Mouse (Mus musculus) stomach, postnatal 0 days (tissue): ENCODE measurements around the gene Nr1i2. TPM values are rescaled to one million over a fixed set of nuclear protein-coding genes. Genes with fewer than 3 reads are reported as not detected.
"Not testable (repeated sequence)": the region's sequence is repeated elsewhere in the genome, so short reads cannot be mapped to it uniquely, and the experiment has no call there.

Experiments
- ATAC-seq: fragments of 200-750 bp; cut with Nextera tagmentation; 2 replicates; pipeline ENCODE4 v1.8.0; 2017; ENCODE audit not compliant: low FRiP score, low TSS enrichment
- DNase-seq: peaks from one replicate; pipeline ENCODE4 v3.0.0-alpha.2; 2016; ENCODE audit warnings: low spot score
- H3K27ac ChIP-seq: fragments of 300-500 bp; sonication (generic); replicated peaks from 2 replicates; pipeline ENCODE4 v1.5.1; 2014; ENCODE audit warnings: mild to moderate bottlenecking, control low read depth
- H3K27me3 ChIP-seq: fragments of 300-500 bp; sonication (generic); 2 replicates; pipeline ENCODE4 v1.6.1; 2014; ENCODE audit warnings: low read length; ENCODE audit not compliant: control insufficient read depth, insufficient read depth
- H3K36me3 ChIP-seq: fragments of 300-500 bp; sonication (generic); 2 replicates; pipeline ENCODE4 v1.6.1; 2014; ENCODE audit warnings: low read length, mixed read lengths; ENCODE audit not compliant: control insufficient read depth, insufficient read depth
- H3K4me1 ChIP-seq: fragments of 300-500 bp; sonication (generic); replicated peaks from 2 replicates; pipeline ENCODE4 v1.6.1; 2014; ENCODE audit warnings: antibody characterized with exemption; ENCODE audit not compliant: control insufficient read depth, insufficient read depth
- H3K4me2 ChIP-seq: fragments of 300-500 bp; sonication (generic); replicated peaks from 2 replicates; pipeline ENCODE4 v1.6.1; 2014; ENCODE audit warnings: low read depth, mild to moderate bottlenecking, control low read depth, moderate library complexity
- H3K4me3 ChIP-seq: fragments of 300-500 bp; sonication (generic); 2 replicates; pipeline ENCODE4 v1.5.1; 2014; ENCODE audit warnings: low read depth, low read length, control low read depth
- H3K9ac ChIP-seq: fragments of 300-500 bp; sonication (generic); 2 replicates; pipeline ENCODE4 v1.6.1; 2014; ENCODE audit warnings: mild to moderate bottlenecking, low read length, control low read depth, mixed read lengths
- H3K9me3 ChIP-seq: fragments of 300-500 bp; sonication (generic); 2 replicates; pipeline ENCODE4 v1.6.1; 2016; ENCODE audit warnings: low read length; ENCODE audit not compliant: control insufficient read depth
- CTCF ChIP-seq: IDR thresholded peaks from 2 replicates; pipeline ENCODE4 v1.5.1; 2016; ENCODE audit warnings: antibody characterized with exemption, low read depth, mild to moderate bottlenecking, moderate library complexity
- EP300 ChIP-seq: optimal IDR thresholded peaks from 2 replicates; pipeline ENCODE3; 2016; ENCODE audit warnings: antibody characterized with exemption
- WGBS: fragments of 180-500 bp; shearing (Covaris S2); extraction: QIAGEN DNeasy Blood & Tissue Kit; methylation state at CpG from one replicate; pipeline ENCODE4 v1.1.7; 2014; 5-methylcytosine and 5-hydroxymethylcytosine counted together
- polyA plus RNA-seq: library from polyadenylated mRNA; unstranded; fragments of >200 nt; fragmentation: Nextera tagmentation; extraction: Ambion mirVana; gene quantifications from 2 replicates; pipeline ENCODE4 v1.2.1, GENCODE M21; 2015

The Nr1i2 gene
- polyA plus RNA-seq, 1 experiment from 2014 or later: 10.6 TPM

DNA sequence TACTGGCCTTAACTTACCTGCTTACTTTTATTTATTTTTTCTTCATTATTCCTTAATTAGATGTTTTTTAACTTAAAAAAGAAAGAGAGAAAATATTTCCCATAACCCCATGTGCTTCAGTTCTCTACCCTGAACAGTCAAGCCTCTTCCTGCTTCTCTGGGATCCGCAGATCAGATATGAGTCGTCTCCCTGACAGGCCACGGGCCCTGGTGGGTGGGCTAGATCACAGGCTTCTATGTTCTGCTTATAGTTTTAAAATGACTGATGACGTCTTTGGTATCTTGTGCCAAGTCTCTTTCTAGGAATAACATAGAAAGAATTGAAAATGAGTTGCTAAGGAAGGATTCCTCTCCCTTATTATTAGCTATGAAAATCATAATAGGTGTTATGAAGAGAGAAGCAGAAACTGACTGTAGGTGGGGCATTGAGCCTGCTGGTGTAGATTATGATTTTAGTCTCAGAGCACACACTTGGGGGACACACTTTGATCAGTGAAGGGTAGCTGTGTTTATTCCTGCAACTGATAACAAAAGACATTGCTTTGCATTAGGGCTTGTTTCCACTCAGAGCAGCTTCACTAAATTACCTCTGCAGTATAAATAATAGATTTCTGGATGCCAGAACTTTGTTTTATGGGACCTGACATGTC, 57.6 kb downstream of the Nr1i2 start:
- H3K27me3 ChIP-seq: no peaks in the 10 kb centered on the region
- ATAC-seq (no peak), DNase-seq (no peak)
- WGBS: 46% methylated on average over 4 of the region's 4 CpGs
- H3K27ac ChIP-seq: no peak overlapping the region
- no peak overlapping the region for H3K9ac ChIP-seq
- H3K36me3 ChIP-seq: peaks cover 2% of the 10 kb centered on the region; the same call in 1 of the 2 replicates
- H3K4me1 ChIP-seq: no peaks in the 10 kb centered on the region
- H3K4me2 ChIP-seq: no peak overlapping the region
- no peaks in the 10 kb centered on the region for H3K9me3 ChIP-seq
- H3K4me3 ChIP-seq: no peak overlapping the region
- TF ChIP-seq EP300 (no peak), CTCF (no peak)

- H3K4me1 ChIP-seq, DNase-seq, H3K4me3 ChIP-seq, H3K9ac ChIP-seq, H3K27ac ChIP-seq, H3K36me3 ChIP-seq, ATAC-seq, H3K4me2 ChIP-seq, H3K27me3 ChIP-seq, H3K9me3 ChIP-seq: not testable (repeated sequence)
- 93% methylated on average over 5 of the region's 5 CpGs for WGBS
Measured at GRCm38 (mm10) chr16:38222491-38222890, 72.1 kb downstream of the Nr1i2 start.

- Histone ChIP-seq H3K9me3 (no peaks in the 10 kb centered on the region), H3K4me2 (no peak overlapping the region), H3K27ac (no peak overlapping the region), H3K4me1 (no peaks in the 10 kb centered on the region), H3K9ac (no peak overlapping the region), H3K27me3 (no peaks in the 10 kb centered on the region), H3K4me3 (no peak overlapping the region), H3K36me3 (no peaks in the 10 kb centered on the region; the same call in 1 of the 2 replicates)
- DNase-seq (no peak), ATAC-seq (no peak)
- no peak for TF ChIP-seq CTCF
- TF ChIP-seq EP300: no peak
- 78% methylated on average over 7 of the region's 7 CpGs for WGBS
Measured at GRCm38 (mm10) chr16:38205272-38205671, 89.4 kb downstream of the Nr1i2 start.

Other genes with a start within 250 kb of the Nr1i2 start
- 28.1 and 28.4 TPM in 2 replicates for gene Gsk3b, start 205.8 kb downstream of the Nr1i2 start, polyA plus RNA-seq
- gene Maats1, start 47.3 kb upstream of the Nr1i2 start, polyA plus RNA-seq: 0.27 and 0.44 TPM in 2 replicates
- gene Cox17, start 52.2 kb upstream of the Nr1i2 start, polyA plus RNA-seq: 301 and 327 TPM in 2 replicates
- gene Gm21987, start 52.2 kb upstream of the Nr1i2 start, polyA plus RNA-seq: not detected in 2 replicates
- gene Popdc2, start 67.4 kb upstream of the Nr1i2 start, polyA plus RNA-seq: 10.4 and 11.5 TPM in 2 replicates
- 0.11 and 0.34 TPM in 2 replicates for gene Pla1a, start 138.3 kb upstream of the Nr1i2 start, polyA plus RNA-seq
- gene Adprh, start 157.9 kb upstream of the Nr1i2 start, polyA plus RNA-seq: 44.4 and 46.7 TPM in 2 replicates
- 0.45 and 0.59 TPM in 2 replicates for gene Cd80, start 160.7 kb upstream of the Nr1i2 start, polyA plus RNA-seq
- gene Timmdc1, start 227.8 kb upstream of the Nr1i2 start, polyA plus RNA-seq: 14.6 and 15.5 TPM in 2 replicates